Mouse (Mus musculus) ES-E14 (cell line): ENCODE results near the gene Dnajb5.

ENCODE experiments used
- CHD2 ChIP-seq: IDR thresholded peaks from 2 replicates; pipeline ENCODE4 v1.6.1; 2014; ENCODE audit warnings: mild to moderate bottlenecking, low read depth, low read length, inconsistent platforms
- HCFC1 ChIP-seq: IDR thresholded peaks from 2 replicates; pipeline ENCODE4 v1.6.1; 2012; ENCODE audit warnings: low read length, inconsistent platforms, borderline replicate concordance; ENCODE audit not compliant: insufficient read depth

DNA sequence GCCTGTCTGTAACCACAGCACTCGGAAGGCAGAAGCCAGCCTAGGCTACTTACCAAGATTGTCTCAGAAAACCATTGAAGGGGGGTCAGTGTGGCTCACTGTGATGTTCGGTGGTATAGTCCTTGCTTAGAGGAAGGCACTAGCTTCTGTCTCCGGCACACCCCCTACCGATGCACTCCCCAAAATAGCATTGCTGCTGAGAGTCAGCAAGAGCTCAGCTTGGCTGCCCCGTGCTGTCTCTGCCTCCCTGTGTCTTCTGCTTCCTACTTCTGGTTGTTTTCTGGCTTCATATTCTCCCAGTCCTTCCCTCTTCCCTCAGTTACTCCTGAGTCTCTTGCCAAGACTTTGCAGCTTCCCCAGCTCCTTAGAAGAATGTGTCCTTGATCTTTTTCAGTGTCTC lies 48.7 kb upstream of the Dnajb5 start:
- TF ChIP-seq HCFC1 = no peak
- TF ChIP-seq CHD2 = no peak
